Mouse (Mus musculus): ENCODE results near the gene Npas3.

Gene Npas3

GRCm38 (mm10) chr12:54064986-54065385, 816.5 kb downstream of the Npas3 start:
- DNase-seq (ENCODE audit: low spot score in 2 of 2), result no peak

GRCm38 (mm10) chr12:54065607-54066006, 817.1 kb downstream of the Npas3 start:
- no peak for DNase-seq (ENCODE audit: low spot score in 2 of 2)

DNA sequence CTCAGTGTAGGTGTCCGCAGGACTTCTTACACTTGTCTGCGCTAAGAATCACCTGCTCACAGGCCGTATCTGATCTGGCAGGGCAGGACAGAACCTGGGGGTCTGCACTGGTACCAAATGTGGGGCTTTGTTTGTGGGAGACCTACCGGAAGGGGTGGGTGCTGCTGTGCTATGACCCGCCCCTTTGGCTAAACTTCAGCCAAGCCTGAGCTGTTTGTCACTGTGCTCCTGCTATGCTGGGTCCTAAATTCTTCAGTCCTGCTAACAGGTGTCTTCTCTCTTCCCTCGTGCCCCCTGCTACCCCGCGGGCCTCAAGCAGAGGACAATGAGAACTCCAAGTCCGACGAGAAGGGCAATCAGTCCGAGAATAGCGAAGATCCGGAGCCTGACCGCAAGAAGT, 818.9 kb downstream of the Npas3 start:
- DNase-seq (ENCODE audit: low spot score in 2 of 2), result no peak

GRCm38 (mm10) chr12:54067886-54068756, 819.6 kb downstream of the Npas3 start:
- no peak for DNase-seq (ENCODE audit: low spot score in 2 of 2)

DNA sequence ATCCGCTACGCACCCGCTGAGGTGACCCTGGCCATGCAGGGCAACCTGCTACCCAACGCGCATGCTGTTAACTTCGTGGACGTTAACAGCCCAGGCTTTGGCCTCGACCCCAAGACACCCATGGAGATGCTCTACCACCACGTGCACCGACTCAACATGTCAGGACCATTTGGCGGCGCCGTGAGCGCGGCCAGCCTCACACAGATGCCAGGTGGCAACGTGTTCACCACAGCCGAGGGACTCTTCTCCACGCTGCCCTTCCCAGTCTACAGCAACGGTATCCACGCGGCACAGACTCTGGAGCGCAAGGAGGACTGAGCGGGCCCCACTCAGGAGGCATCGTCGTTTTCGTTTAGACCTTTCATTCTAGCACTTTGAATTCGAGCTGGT, 820.3 kb downstream of the Npas3 start:
- DNase-seq (ENCODE audit: low spot score in 2 of 2), result no peak

DNA sequence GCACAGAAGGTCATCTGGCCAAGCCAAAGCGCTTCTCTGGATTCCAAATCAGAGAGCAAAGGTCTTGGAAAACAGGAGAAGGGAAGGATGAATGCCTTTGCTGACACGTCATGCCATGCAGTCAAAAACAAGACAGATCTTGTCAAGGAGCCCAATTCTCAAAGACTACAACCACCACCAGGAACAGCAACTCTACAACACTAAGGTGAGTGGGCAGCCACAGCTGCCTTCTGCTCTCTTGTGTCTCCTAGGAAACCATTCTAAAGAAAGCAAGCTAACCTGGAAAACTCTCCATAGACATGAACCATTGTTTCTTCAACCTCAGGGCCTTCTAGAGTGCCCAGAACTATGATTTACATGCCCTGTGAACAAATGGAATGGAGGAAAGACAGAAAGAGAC, 825.5 kb downstream of the Npas3 start:
- no peak for DNase-seq (ENCODE audit: low spot score in 2 of 2)

DNA sequence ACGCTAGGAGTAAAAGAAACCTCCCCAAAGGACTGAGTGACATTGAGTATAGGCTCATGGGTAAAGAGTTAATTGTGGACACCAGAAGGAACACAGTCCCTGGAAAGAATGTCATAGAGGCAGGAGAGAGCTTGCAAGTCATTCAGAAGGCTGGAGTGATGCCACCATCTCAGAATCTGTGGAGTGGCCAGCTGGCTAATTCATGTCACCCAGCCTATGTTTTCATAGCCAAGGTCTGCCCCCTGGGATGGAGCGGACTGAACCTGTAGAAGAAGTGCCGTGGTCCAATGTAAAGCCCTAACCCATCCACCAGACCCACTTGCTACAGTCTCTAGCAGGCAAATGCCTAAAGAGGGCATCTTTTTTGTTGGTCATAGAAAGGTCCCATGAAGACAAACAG, 832.5 kb downstream of the Npas3 start:
- DNase-seq (ENCODE audit: low spot score in 2 of 2), result no peak

DNA sequence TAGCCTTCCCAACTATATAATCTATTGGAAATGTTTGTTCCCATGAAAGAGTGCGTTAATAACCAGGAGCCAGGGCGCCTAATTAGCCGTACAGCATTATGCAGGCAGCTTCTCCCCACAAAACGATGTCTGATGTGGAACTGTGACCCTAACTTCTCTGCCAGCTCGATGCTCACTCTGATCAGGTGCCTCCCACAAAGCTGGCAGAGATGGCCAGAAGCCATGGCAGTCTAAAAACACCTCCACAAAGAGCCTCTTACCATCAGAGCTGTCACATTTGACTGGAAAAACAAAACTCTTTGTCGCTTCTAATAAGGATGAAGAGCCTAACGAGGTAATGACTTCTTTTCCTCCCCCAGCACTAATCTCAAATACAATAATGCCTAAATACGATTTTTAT, 845.3 kb downstream of the Npas3 start:
- DNase-seq (ENCODE audit: low spot score in 2 of 2), result no peak

DNA sequence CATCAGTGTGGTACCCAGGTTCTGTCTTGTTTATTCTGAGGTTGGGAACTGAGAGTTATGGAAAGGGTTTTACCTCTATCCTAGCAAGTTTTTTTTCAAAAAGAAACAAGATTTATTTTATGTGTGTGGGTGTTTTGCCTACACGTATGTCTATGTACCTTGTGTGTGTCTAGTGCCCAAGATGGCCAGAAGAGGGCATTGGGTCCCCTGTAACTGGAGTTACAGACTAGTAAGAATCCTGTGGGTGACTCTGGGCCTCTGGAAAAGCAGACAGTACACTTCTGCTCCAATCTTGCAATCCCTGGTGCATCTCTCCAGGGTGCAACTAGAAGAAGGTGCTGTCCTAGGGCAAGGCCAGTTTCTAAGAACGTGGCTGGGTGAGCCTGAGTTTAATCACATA, 848.0 kb downstream of the Npas3 start:
- DNase-seq (ENCODE audit: low spot score in 2 of 2), result no peak

- no peak for DNase-seq (ENCODE audit: low spot score in 2 of 2)
These were observed 849.7 kb downstream of the Npas3 start for GRCm38 (mm10) chr12:54098136-54098535.

- DNase-seq (ENCODE audit: low spot score in 2 of 2), result peak in 1 of 2 experiments; percentile 43
These were observed 850.3 kb downstream of the Npas3 start for GRCm38 (mm10) chr12:54098785-54099184.

- DNase-seq (ENCODE audit: low spot score in 2 of 2), result no peak
These were observed 851.0 kb downstream of the Npas3 start for GRCm38 (mm10) chr12:54099458-54099857.

DNA sequence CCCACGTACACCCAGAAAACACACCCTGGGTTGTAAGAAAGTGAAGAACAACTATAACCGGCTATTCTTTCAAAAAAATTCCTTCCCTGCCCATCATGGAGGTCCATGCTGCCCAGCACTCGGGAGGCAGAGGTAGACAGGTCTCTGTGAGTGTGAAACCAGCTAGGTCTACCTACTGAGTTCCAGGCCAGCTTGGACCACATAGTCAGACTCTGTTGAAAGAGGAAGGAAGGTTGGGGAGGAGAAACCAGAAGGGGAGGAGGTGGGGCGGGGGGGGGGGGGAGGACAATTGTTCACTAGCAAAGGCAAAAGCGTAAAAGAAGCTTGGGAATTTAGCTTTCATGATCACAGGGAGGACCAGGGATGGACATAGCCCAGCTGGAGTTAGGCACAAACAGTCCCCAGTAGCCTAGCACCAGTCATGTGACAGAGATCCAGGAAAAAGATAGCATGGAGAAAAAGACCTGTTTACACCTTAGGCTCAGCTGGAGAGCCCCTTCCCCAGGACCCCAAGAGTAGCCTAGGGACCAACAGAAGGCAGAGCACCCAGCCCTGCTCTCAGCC, 852.9 kb downstream of the Npas3 start:
- DNase-seq (ENCODE audit: low spot score in 2 of 2), result no peak

DNA sequence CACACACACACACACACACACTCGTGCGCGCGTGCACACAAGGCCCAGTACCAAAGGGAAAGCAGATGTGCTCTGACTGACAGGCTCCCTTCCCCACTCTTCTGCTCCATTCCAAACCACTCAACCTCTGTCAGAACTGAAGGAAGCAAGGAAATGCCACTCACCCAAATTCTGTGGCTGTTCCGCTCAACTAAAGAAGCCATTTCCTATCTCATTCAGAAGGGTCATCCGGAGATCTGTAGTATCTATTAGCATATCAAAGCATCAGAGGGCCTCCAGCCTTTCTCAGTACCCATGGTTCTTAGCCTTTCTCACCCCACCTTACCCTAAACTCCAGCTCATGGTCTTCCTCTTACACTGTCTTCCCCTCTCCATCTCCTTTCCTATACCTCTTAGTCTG, 854.0 kb downstream of the Npas3 start:
- DNase-seq (ENCODE audit: low spot score in 2 of 2), result no peak

DNA sequence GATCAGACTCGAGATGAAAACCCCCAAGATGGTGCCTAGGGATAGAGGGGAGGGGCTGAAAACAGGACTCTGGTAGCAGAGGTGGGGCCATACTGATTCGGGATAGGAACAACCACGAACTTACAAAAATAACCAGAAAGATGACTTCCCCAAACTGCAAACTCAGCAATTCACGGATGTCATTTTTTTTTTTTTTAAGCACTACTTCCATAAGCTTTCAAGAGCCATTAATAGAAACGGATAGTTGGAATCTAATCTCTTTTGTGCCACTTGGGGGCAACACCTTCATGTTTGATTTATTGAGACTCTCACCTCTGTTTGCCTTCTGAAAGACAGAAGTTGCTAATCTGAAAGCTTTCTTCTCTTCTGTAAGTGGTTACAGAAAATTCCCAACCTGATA, 857.1 kb downstream of the Npas3 start:
- no peak for DNase-seq (ENCODE audit: low spot score in 2 of 2)

- no peak for DNase-seq (ENCODE audit: low spot score in 2 of 2)
These were observed 857.5 kb downstream of the Npas3 start for GRCm38 (mm10) chr12:54105946-54106345.

DNA sequence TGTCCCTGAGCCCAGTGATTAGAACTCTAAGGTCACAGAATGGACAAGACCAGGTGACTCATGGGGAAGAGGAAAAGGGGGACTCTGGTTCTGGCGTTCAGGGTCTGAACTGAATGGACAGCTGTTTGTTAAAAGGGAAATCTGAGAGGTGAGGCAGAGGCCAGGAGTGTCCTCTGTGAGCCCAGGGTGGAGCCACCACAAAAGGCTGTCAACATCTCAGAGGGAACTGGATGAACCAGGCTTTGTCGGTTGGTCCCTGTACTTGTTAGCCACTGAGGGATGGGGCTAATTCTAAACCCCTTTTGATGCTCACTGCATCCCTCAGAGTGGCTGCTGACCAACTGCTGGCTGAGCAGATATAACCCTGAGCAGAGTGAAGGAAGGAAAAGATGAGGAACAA, 861.9 kb downstream of the Npas3 start:
- DNase-seq (ENCODE audit: low spot score in 2 of 2), result no peak

DNA sequence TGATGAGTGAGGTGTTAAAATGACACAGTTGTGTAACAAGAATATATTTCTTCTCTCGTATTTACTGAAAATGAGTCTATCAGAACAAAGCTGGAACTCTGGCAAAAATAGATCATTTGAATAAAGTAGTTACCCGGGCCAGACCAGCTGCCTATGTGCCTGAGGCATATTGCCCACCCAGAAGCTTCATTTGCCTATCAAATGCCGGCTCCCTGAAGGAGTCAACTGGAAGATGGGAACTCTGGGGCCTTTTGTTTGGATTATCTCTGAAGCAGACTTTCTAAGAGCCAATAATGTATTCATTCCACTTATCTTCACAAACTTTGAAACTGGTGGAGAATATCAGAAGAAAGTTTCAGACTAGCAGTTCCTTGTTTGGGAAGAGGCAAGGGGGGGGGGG, 862.5 kb downstream of the Npas3 start:
- DNase-seq (ENCODE audit: low spot score in 2 of 2), result no peak

- no peak for DNase-seq (ENCODE audit: low spot score in 2 of 2)
These were observed 871.9 kb downstream of the Npas3 start for GRCm38 (mm10) chr12:54120386-54120785.

DNA sequence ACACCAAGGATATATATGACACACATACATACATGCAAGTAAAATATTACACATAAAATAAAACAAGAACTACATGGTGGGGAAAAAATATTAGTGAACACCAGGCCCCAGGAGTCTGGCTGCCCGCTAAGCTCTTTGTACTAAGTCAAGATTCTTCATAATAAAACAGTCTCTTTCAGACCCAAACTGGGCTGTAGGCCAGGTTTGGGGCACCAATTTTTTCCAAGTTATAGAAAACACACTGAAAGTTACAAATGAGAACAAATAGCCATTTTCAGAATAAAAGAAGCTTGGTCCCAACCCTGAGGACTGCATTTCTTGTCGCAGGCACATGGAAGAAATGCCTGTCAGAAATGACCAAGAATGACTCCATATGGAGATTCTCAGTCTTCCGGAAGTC, 872.8 kb downstream of the Npas3 start:
- DNase-seq (ENCODE audit: low spot score in 2 of 2), result no peak
